Mouse (Mus musculus) left cerebral cortex, postnatal 4 days (tissue): ENCODE measurements around the gene Vamp5. TPM values are rescaled to one million over a fixed set of nuclear protein-coding genes. Genes with fewer than 3 reads are reported as not detected.
A peak's percentile ranks its signal among the peaks of the same experiment; 100 is the strongest.

Experiments used
- DNase-seq: peaks from one replicate; pipeline ENCODE4 v3.0.0-alpha.2; 2022
- intact Hi-C: fragments of 180-260 bp; cut with DNase I; formaldehyde crosslinking; loops from one replicate; pipeline ENCODE4 v1.15.1; 2025
- total RNA-seq, 2 experiments: library from RNA; stranded (reverse); gene quantifications; 2 replicates each; pipeline ENCODE4 v1.2.3; 2021

Gene Vamp5
- total RNA-seq, 2 experiments from 2014 or later = 5.9 to 8.4 TPM

GRCm38 (mm10) chr6:72348411-72348810 lies 31.9 kb downstream of the Vamp5 start:
- intact Hi-C loops = no loop called here
- DNase-seq = no peak

DNA sequence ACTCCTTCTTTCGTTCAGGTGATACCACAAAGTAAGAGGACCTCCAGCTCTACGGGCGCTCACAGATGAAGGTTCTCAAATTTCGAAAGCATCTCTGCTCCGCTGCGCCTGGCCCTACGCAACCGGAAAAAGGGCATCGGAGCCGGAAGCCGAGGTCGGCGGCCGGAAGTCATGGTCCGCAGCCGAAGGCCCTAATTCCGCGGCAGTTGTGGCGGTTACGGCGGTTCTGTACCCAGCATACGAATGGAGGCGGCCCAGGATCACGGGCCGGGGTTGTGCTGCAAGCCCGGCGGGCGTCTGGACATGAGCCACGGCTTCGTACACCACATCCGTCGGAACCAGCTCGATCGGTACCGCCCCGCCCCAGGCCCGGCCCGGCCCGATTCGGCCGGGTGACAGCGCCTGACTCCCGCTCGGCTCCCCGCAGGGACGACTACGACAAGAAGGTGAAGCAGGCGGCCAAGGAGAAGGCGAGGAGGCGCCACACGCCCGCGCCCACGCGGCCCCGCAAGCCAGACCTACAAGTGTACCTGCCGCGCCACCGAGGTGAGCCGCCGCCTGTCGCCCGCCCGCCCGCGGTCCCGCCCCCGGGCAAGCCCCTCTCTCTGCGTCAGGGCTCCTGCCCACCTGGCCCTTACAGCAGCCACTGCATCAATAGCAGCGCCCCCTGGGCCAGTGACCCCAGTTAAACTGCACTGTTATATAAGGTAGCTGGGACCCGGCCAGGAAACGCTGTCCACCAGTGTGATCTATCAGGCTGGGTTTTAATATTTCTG lies 32.9 kb downstream of the Vamp5 start, which contains the start of gene 0610030E20Rik:
TSS of gene 0610030E20Rik (plus strand) at position 152 of the 776 bp plus-strand sequence.
- intact Hi-C loops = no loop called here
- peak; percentile 66 for DNase-seq

DNA sequence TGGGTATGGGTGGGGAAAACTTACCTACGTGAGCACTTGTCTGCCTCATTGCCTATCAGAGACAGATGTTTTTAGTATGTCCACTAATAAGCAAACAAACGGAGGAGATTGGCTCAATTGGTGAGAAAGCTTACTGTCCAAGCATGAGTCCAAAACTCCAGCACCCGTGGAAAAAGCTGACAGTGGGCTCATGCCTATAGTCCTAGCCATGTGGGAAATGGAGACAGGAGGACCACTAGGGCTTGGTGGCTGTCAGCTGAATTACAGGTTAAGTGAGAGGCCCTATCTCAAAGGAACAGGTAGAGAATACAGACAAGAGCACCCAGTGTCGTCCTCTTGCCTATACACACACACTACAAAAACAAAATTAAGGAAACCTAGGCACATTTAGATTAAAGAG lies 34.0 kb downstream of the Vamp5 start:
- DNase-seq = no peak
- intact Hi-C loops = no loop called here

GRCm38 (mm10) chr6:72345633-72346032 lies 34.6 kb downstream of the Vamp5 start:
- intact Hi-C loops = no loop called here
- DNase-seq = no peak

DNA sequence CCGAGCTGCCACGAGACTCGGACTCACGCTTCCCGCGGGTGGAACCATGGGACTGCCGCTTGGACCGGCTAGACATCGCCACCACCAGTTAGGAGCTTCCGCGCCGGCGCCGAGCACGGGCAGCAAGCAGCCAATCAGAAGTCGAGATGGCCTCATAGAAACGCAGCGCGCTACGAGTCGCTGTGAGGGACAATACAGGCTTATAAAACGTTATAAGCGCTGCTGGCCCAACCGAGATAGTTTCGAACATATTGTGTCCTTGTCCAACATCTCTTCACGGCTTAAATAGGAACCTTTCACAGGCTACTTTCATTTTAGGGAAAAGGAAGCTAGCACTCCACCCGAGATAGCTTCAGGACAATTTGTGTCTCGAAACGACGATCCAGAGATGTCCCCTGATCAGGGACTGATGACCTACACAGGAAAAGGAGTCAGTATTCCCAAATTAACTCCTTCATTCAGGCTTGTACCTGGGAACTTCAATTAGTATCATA lies 35.1 kb downstream of the Vamp5 start, which contains the start of gene Usp39:
TSS of gene Usp39 (minus strand) at position 111 of the 494 bp plus-strand sequence.
- DNase-seq = peak; percentile 92
- intact Hi-C loops = no loop called here

DNA sequence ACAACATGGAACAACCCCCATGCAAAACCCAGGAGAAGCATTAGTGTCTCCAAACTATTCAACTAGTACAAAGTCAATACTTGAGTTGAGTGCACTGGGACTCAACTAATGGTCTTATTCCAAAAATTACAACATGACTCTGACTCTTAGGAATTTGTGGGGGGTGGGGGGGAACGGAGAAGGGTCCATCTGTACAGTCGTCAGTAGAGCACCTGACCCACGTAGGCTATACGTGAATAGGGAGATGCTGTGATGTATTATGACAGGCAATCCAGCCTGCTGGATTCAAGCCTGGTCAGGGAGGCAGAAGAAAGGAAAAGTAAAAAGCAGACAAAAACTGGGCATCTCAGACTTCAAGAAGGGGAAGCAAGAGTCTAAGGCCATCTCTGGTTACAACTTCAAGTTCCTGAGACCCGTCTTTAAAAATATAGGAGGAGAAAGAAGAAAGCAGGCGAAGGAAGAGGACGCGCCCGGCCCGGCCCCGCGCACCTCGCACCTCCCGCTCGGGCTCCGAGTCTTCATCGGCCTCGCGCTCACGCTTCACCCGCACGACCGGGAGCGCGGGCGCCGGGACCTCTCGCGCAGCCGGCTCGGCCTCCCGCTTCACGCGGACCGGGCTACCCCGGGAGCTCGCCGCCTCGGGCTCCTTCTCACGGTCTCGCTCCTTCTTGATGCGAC lies 35.7 kb downstream of the Vamp5 start:
- intact Hi-C loops = no loop called here
- no peak for DNase-seq

GRCm38 (mm10) chr6:72340481-72340880 lies 39.8 kb downstream of the Vamp5 start:
- intact Hi-C loops = no loop called here
- no peak for DNase-seq

GRCm38 (mm10) chr6:72333111-72333510 lies 47.2 kb downstream of the Vamp5 start:
- intact Hi-C loops = no loop called here
- no peak for DNase-seq

DNA sequence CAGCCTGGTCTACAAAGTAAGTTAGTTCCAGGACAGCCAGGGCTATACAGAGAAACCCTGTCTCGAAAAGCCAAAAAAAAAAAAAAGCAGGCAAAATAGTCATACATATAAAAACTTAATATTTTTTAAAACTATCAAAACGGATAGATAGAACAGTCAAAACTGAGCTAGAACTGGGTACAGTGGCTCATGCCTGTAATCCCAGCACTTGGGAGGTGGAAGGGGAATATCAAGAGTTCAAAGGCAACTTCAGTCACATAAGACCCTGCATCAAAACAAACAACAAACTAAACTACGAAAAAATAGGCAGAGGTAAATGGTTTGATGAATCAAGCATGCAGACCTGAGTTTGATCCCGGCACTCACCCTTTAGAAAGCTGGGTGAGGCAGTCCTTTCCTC lies 50.1 kb downstream of the Vamp5 start:
- intact Hi-C loops = no loop called here
- no peak for DNase-seq

GRCm38 (mm10) chr6:72329019-72329418 lies 51.2 kb downstream of the Vamp5 start:
- intact Hi-C loops = no loop called here
- DNase-seq = no peak

DNA sequence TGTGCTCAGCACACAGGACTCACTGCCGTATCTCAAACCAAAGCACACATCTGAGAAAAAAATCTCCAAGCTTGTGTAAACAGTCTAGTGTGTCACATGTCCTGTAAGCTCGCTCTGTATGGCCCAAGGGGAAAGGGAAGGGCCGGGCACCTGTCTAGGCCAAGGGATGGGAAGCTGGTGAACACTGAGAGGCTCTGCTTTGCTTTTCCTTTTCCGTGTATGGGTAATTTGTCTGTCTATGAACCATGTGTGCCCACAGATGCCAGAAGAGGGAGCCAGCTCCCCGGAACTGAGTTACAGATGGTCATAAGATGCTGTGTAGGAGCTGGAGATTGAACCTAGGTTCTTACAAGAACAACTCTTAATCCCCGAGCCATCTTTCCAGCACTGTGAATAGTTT lies 54.0 kb downstream of the Vamp5 start:
- intact Hi-C loops = no loop called here
- DNase-seq = no peak

DNA sequence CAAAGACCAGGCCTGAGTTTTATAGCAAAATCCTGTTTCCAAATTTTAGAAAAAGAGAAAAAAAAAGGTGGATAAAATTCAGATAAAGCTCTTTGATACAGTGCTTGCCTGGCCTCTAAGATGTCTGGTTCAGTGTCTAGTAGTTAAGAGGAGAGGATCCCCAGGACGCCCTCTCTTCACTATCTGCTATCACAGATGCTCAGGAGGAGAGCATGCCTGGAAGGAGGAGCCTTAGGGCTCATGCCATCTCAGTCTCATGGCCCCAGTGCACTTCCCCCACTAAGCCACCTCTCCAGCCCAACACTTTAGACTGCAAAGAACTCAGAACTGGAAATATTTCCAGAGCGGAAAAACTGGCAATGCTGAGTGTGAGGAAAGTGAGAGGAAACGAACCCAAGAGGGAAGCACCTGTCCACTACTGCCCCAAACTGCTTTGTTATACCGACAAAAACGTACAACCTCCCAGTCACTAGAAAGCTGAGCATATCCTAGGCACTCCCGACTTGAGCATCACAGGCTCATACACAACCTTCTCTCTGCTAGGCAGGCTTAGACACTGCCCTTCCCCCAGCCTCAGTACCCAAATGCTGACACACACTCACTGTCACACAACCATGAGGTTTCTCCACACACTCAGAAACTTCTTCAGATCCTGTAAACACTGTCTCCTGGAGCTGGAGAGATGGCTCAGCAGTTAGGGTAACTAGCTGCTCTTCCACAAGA lies 56.3 kb downstream of the Vamp5 start:
- intact Hi-C loops = loop anchor here (5.0 kb wide), 1 partner anchor 137 kb away; no protein-coding TSS in a partner anchor
- DNase-seq = no peak

DNA sequence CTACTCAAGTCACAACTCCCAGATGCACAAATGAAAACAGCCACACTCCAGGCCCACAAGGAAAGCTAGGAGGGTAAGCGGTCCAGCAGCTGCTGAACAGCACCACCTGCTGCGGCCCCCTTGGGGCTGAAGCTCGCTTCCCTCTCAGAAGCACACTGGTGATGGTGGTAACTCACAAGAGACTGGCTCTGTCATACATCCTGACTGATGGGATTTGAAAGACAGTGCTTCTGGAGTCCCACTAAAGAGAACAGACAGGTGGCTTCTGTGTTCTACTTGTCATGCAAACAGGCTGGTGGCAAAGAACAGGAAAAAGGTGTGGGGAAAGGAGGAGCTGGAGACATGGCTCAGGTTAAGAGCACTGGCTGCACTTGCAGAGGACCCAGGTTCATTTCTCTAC lies 57.3 kb downstream of the Vamp5 start:
- intact Hi-C loops = loop anchor here (5.0 kb wide), 1 partner anchor 136 kb away; no protein-coding TSS in a partner anchor
- DNase-seq = no peak

DNA sequence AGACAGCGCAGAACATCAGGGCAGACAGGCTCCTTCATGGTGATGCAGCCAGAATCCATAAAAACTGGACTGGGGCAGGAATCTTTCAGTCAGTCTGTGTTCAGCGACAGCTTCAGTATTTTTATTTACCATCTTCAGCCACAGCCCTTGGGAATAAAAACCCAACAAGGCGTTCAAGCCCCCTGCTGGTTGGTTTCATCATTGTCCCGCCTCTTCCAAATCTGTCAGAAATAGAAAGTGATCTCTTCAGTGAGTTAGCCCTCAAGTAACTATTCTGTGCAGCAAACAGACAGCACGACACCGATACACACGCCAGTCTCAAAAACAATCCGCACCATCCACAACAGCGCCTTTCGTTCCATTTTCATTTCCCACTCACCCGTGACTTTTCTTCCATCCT lies 61.2 kb downstream of the Vamp5 start:
- no peak for DNase-seq

More for the DNA sequence above, 61.2 kb downstream of the Vamp5 start:
- intact Hi-C loops = no loop called here

Other genes with a start within 250 kb of the Vamp5 start
- 1 to 10 TPM; 1.8 TPM for gene Atoh8, start 144.9 kb downstream of the Vamp5 start, total RNA-seq
- gene Sftpb, start 75.9 kb downstream of the Vamp5 start, total RNA-seq = under 1 TPM in 1 of 2 experiments, not detected in 1; 0.26 TPM
- 10 to 100 TPM; 36.2 to 37.1 TPM for gene Usp39, start 35.3 kb downstream of the Vamp5 start, total RNA-seq
- 10 to 100 TPM; 17.2 to 19.3 TPM for gene 0610030E20Rik, start 33.2 kb downstream of the Vamp5 start, total RNA-seq
- 10 to 100 TPM; 28.5 to 32.2 TPM for gene Tmem150a, start 25.0 kb downstream of the Vamp5 start, total RNA-seq
- 10 to 100 TPM; 56.5 to 57.0 TPM for gene Rnf181, start 13.5 kb downstream of the Vamp5 start, total RNA-seq
- 1 to 10 TPM; 7.2 to 7.3 TPM for gene Vamp8, start 10.2 kb upstream of the Vamp5 start, total RNA-seq
- gene Ggcx, start 33.8 kb upstream of the Vamp5 start, total RNA-seq = 10 to 100 TPM; 18.6 to 21.1 TPM
- 100 to 1,000 TPM; 184 to 193 TPM for gene Mat2a, start 59.1 kb upstream of the Vamp5 start, total RNA-seq
- under 1 TPM; 0.36 to 0.68 TPM for gene Sh2d6, start 141.2 kb upstream of the Vamp5 start, total RNA-seq
- 1 to 10 TPM; 2.1 to 3.4 TPM for gene Capg, start 163.9 kb upstream of the Vamp5 start, total RNA-seq
- gene Elmod3, start 217.9 kb upstream of the Vamp5 start, total RNA-seq = 10 to 100 TPM; 11.9 to 12.1 TPM
- 10 to 100 TPM; 16.3 to 20.3 TPM for gene Retsat, start 218.0 kb upstream of the Vamp5 start, total RNA-seq
- 10 to 100 TPM; 29.7 to 30.3 TPM for gene Tgoln1, start 236.5 kb upstream of the Vamp5 start, total RNA-seq